Mouse (Mus musculus) right cerebral cortex, postnatal 4 days (tissue): ENCODE results near the gene Slc28a2.
"Not testable (repeated sequence)": the region's sequence is repeated elsewhere in the genome, so short reads cannot be mapped to it uniquely, and the experiment has no call there.

Source experiments
- DNase-seq: peaks from one replicate; pipeline ENCODE4 v3.0.0-alpha.2; 2022

The Slc28a2 gene

DNA sequence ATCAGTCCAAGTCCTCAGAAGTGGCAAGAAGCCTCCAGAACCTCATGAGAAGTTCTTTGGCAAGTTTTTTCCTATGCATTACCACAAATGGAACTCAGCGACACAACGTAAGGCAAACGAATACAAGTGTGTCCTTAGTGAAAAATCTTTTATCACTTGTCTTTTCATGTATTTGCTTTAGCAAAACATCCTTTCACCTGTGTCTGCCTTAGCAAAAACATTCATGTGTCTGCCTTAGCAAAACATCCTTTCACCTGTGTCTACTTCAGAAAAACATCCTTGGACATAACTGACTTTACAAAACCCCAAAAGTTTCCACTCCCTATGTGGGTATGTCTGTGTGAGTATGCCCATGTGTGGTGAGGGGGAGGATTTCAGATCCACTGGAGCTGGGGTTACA, 42.9 kb downstream of the Slc28a2 start:
- no peak for DNase-seq

DNA sequence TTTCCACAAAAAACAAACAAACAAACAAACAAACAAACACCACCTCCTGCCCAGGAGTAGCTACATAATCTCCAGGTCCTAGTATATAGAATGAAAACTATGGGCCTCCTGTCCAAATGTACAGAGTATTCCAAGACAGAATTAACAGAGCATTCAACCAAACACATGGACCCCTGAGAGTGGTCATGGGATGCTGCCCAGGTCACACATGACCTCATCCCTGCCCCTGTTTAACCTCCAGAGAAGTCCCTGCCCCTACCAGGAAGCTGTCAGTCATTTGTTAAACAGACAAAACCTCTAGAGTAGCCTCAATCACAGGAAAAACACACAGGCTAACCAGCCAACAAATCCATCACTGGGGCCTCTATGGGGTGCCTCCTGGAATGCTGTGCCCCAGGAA, 50.3 kb downstream of the Slc28a2 start:
- no peak for DNase-seq

DNA sequence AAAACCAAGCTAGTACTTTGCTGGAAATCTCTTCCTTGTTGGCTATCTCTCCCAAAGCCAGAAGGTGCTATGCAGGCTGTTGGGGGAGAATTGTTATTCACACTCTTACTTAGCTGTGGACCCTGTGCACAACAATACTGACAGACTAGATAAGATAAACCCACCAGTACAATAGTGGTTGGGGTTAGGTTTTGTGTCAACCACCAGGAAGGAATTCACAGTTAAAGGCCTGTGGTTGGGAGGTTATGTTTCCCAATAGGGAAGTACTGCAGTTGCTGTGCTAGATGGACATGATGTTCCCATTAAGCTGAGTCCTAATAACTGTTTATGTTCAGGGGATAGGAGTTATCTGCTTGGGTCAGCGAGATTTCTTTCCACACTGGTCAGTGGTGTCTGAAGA, 57.5 kb downstream of the Slc28a2 start:
- DNase-seq: not testable (repeated sequence)

DNA sequence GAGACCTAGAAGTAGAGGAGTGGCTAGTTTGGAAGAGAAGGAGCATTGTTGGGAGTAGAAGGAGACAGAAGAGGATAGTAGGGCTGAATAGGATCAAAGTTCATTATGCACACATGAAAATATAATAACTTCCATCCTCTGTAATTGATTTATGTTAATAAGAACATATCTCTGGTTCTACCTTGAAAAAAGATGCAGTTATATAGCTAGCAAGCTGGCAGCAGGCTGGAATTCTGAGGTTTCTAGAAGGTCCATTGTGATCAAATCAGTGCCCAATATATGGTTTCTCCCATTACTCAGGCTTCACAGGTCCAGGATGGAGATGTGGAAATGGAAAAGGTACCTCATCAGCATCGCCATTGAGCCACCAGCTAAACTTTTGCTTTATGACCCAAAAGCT, 58.4 kb downstream of the Slc28a2 start, which contains the start of gene Gm14085:
Gene Gm14085, plus strand, starts transcription at position 301 of the 400 bp plus-strand sequence.
- DNase-seq: no peak

DNA sequence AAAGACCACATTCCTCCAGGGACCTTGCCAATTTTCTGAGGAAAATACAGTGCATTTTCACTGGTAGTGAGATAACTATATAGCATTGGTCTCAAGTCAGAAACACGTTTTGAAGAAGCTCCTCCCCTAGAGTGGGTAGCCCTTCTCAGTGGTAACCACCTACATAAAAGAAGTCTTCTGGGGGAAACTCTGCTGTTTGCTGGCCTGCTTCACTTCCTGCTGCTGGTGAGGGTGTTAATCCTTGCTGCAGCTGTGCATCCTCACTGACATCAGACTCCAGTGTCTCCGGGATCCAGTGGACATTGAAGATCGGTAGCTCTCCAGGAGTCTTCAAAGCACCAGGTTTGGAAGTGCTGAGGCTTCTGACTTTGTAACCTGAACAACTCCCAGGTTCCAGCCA, 59.4 kb downstream of the Slc28a2 start:
- DNase-seq: not testable (repeated sequence)

DNA sequence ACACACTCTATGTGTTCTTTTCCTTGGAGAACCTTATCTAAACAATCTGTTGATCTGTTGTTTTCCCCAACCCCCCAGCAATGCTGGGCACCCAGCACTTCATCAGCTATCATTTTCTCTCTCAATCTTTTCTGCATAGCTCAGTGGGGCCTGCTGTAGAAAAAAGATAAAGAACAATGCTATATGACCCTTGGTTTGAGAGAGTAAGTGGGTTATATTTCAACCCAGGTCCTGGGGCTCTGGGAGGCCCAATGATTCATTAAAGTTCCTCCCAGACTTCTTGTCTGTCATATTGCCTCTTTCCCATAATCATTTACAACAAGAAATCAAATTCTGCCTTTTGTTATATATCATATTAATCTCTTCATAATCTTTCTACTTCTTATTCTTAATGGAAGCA, 59.8 kb downstream of the Slc28a2 start:
- DNase-seq: not testable (repeated sequence)

DNA sequence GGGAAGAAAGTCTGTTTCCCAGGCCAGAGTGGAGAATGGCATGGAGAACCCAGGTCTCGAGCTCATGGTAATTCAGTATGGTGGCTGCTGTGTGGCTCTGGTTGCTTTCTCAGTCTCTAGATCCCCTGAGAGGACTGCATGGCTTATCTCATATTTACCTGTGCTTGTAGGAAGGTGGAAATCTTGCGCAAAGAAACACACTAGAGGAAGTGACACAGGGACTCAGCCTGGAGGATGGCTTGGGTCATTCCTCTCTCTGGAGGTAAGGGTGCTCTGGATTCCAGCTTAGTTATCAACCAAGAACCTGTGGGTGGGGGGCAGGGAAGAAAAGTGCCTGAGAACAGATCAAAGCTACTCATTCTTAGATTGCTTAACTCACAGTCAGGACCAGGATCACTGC, 60.4 kb downstream of the Slc28a2 start:
- DNase-seq: no peak
